Mouse (Mus musculus) spleen, adult 2 months (tissue): Measurements from ENCODE around the gene Fra10ac1.

ENCODE experiments used
- CTCF ChIP-seq: fragments of 200-500 bp; IDR thresholded peaks from 2 replicates; pipeline ENCODE4 v1.5.1; 2011; ENCODE audit warnings: mild to moderate bottlenecking, inconsistent platforms; ENCODE audit not compliant: insufficient read depth, insufficient read length, insufficient replicate concordance; ENCODE audit errors: extremely low read depth
- POLR2A ChIP-seq: fragments of 200-500 bp; IDR thresholded peaks from 2 replicates; pipeline ENCODE4 v1.6.1; 2011; ENCODE audit warnings: low read depth, low read length, inconsistent platforms

- TF ChIP-seq POLR2A (no peak), CTCF (no peak)
Measured at GRCm38 (mm10) chr19:38265767-38266166, 41.8 kb upstream of the Fra10ac1 start.
